Mouse (Mus musculus) kidney, adult 11 months (tissue): ENCODE results near the gene Il12rb1.

Source experiments
- DNase-seq: peaks from one replicate; pipeline ENCODE4 v3.0.0; 2022

Gene Il12rb1

GRCm38 (mm10) chr8:70774740-70775139 lies 33.5 kb upstream of the Il12rb1 start:
- no peak for DNase-seq

GRCm38 (mm10) chr8:70775227-70775626 lies 33.0 kb upstream of the Il12rb1 start:
- no peak for DNase-seq

- no peak for DNase-seq
These were observed 32.3 kb upstream of the Il12rb1 start for GRCm38 (mm10) chr8:70775851-70776495.

DNA sequence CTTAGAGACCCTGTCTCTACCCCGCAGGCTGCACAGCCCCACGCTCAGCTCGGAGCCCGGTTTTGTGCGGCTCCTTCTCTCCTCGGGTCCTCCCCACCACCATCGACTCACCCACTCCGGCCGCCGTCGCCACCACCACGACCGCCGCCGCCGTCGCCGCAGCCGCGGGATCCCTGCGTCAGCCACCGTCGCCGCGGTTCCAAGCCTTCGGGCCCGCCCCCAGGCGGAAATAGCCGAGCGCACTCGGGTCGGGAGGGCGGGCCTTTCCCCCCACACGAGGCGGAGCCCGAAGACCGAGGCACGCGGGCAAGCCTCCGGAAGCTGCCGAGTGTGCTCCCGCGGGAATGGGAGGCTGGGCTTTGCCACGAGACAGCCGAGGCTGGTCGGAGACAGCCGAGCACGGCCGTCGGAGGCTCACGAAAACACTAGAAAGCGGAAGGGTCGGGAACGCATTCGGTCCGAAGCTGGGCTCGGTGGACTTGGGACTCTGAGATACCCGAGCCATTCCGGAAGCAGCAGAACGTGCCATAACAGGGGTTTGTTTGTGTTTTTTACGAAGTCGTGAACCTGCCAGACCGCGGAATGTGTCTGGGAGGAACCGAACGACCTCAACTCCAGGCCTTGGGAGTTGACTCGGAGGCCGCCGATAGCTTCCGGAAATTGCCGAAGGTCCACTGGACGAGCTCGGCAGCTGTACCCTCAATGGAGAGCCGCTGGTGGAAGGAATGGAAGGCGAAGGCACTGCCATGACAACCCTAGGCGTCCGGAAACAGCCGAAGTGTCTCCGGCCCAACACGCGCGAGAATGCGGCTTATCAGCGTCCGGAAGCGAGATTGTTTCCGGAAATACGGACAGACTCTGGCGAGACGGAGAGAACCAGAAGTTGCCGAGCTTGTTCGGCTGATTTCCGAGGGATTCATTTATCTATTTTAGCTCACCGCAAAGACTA lies 31.5 kb upstream of the Il12rb1 start, which contains the start of gene Pik3r2:
Gene Pik3r2 (minus strand): TSS at position 218 of the 949 bp plus-strand sequence.
- DNase-seq, result peak; percentile 98

DNA sequence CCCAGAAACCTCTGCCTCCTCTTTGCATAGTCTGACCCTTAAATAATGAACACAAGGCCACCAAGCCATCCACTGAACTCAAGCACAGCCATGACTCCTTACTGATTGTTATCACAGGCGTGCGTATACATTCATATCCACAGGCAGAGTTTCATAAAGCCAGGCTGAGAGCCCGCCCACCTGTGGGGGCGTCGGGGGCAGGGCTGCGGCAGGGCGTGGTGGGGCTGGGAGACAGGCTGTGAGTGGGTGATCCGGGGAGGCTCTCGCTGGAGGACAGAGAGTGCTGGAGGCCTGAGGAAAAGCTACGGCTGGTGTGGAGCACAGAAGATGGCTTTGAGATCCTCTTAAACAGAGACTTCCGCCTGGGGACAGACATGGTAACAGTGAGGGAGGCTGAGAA lies 28.2 kb upstream of the Il12rb1 start:
- DNase-seq, result no peak

- no peak for DNase-seq
These were observed 21.8 kb upstream of the Il12rb1 start for GRCm38 (mm10) chr8:70786291-70787050.

DNA sequence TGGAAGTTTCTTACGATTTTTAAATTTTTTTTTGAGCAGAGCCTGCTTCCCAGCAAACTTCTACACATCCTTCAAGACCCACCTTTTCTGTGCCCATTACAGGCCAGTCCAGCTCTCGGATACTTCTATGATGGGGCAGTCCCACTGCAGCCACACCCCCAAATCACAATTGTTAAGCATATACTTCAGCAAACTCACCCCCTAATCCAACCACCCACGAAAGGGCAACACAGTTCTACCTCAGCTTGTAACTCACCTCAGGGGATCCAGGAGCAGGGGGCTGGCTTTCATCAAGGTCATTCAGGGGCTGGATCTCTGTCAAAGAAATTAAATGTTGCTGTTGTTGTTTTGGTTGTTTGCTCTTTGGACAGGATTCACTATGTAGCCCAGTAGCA lies 21.2 kb upstream of the Il12rb1 start:
- no peak for DNase-seq

DNA sequence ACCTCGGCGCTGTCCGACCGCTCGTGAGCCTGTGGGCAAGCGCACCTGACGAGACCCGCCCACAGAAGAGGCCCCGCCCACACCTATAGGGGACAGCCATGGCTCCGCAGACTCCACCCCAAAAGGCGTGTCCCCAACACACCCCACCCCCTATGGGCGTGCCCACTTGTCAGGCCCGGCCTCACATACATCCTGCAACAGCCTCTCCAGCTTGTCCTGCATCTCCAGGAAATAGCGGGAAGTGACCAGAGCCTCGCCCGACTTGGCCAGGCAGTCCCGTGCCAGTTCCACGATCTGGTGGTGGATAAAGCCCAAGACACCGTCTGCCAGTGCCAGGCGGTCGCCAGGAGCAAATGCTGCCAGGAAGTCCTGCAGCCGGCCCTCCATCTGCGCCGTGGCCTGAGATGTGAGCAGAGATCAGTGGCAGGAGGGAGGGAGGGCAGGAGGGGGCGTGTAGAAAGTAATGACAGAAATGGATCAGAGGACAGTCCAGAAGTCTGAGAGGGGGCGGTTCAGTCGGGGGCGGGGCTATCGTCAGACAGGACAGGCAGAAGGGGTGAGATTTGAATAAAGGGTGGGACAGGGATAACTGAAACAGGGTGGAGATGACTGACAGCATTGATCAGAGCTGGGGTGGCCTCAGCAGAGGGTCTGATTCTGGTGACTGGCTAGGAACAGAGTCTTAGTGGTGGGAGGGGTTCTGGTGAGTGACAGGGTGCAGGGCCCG lies 20.1 kb upstream of the Il12rb1 start:
- DNase-seq, result peak; percentile 43

- no peak for DNase-seq
These were observed 19.2 kb upstream of the Il12rb1 start for GRCm38 (mm10) chr8:70789046-70789445.

- DNase-seq, result no peak
These were observed 17.4 kb upstream of the Il12rb1 start for GRCm38 (mm10) chr8:70790846-70791245.

- peak; percentile 43 for DNase-seq
These were observed 17.0 kb upstream of the Il12rb1 start for GRCm38 (mm10) chr8:70791294-70791701.

DNA sequence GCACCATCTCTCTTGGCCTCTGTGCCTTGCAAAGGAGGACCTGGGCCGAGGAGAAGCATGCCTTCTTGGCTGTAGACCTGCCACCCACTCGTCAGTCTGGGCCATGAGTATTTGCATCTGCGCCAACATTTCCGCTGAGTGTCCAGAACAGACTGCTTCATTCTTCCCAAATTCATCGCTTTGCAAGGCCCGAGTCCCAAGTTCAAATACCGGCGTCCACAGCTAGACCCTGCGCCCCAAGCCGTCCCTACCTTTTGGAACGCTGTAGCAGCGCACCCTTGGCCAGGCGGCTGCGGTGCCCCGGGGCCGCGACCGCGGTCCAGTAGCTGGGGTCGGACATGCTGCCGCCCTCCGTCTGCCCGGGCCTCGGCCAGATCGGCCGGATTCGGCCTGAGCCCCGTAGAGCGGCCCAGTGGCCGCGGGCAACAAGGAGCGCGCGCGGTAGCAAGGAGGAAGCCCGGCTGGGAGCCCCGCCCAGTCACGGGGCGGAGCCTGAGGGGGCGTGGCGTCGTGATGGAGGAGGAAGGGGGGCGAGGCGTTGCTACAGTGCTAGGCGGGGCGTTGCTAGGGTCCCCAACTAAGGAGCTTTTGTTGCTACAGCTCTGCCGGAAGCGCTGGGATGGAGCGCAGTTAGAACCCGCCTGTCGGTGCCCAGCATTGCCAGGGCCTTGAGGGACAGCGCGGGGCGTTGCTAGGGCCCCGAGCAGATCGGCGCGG lies 16.1 kb upstream of the Il12rb1 start:
- DNase-seq, result peak; percentile 97

GRCm38 (mm10) chr8:70792700-70793099 lies 15.5 kb upstream of the Il12rb1 start:
- DNase-seq, result peak; percentile 97

DNA sequence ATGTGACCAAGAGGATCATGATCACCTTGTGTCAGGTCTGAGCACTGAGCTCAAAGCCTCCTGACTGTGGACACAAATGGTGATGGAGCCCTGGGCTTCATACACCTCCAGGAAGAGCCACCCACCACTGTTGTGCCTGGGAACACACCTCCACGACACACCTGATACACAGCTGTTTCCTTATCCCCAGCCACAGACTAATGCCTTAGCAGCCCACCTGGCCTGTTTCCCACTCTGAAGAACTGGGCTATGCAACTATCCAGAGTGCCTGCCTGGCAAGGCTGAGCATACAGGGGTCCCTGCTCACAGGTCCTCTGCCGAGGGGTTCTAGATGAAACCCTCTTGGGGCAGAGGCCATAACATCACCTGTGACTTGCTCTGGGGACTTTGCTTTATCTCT lies 14.0 kb upstream of the Il12rb1 start:
- no peak for DNase-seq

DNA sequence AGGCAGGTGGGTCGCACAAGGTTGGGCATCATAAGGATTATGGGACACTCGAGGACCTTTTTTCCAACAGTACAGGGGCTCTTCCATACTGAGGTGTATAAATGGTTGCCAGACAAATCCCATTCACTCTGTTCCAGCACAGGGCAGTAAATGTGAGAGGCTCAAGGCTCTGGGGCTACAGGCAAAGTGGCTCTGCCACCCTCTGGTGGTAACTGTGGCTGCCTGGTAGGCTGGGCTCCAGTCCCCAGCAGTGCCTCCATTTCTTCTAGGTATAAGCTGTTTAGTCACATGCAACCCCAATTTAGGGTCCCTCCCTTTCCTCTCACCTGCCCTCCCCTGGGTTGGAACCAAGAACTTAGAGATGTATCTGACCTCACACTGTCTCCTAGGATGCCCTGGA lies 12.9 kb upstream of the Il12rb1 start:
- no peak for DNase-seq

DNA sequence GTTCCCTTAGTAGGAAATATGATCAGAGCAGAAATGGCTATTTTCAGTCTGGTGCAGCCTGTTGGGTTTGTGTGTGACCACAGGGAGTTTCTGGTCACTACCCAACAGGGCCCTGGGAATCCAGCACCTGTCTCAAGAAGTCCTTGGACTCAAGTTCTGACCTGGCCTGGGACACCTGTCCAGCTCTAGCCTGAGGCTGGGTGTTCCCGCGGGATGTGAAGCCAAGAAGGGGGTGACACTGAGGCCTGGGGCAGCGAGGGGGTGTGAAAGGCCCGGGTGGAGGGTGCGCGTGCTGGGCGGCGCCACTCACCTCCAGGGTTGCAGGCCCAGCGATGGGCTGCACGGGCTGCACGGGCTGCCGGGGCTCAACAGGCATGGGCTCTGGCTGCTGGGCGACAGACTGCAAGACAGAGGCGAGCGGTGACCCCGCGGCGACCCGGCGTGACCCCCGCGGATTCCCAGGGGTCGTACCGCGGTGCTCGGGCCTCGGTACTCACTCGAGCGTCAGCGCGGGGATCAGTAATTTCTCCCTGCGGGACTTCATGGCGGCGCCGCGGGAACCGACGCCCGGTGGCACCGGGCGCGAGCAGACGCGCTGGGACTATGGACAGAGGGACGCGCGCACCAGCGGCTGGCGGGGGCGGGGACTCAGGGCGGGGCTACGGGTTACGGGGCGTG lies 11.7 kb upstream of the Il12rb1 start:
- no peak for DNase-seq

DNA sequence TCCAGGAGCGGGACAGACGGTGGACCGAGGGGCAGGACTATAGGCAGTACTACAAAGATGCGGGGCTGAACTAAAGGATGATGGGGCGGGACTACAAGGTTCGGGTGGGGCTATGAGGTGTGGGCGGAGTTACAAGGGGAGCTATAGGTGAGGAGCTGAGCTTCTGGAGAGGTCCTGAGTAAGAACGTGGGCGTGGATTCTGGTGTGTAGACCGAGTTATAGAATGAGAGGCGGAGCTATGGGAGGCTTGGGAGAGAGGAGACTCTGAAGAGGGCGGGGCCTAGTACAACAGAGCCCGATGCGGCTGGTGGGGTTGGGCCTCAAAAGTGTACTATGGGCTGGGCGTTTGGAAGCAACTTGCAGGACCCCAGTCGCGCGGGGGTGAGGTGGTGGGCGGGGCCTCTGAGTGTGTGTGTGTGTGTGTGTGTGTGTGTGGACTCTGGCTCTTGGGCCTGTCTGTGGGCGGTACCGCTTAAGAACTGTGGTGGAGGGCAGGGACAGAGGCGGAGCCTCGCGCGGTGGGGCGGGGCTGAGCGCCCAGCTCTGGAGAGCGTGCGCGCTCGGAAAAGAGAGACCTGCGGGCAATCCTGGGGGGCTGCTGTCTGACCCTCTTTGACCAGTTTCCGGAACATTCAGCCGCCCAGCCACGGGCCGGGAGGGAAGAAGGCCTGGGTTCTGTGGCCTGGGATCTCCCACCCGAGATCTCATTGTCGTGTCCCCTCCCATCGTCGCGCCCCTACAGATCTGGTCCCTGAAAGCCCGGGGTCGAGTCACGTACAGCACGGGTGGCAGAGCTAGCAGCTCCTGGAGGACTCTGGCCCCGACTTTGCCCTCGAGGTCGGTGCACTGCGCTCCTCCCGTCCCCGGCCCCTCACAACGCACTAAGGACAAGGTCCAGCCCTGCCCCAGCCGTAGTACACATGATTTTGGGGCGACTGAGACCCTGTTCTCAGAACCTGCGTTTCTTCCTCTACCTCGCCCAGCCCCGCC lies 10.9 kb upstream of the Il12rb1 start:
- peak; percentile 94 for DNase-seq

GRCm38 (mm10) chr8:70798281-70798680 lies 10.0 kb upstream of the Il12rb1 start:
- peak; percentile 62 for DNase-seq

DNA sequence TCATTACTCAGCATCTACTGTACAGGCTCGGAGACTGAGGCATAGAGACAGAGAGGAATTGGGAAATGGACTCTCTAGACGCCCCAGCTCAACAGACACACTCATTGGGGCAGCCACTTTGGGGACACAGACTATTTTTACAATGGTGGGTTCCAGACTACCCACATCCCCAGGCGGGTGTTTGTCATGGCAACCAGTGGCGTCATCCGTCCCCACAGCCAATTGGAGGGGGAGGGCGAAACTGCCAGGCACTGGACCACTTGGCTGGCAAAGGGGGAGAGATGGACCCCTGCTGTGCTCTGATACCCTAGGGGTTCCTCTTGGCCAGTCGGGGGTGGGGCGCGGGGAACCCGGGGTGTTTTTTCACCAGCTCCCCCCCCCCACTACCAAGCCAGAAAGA lies 7.6 kb upstream of the Il12rb1 start:
- no peak for DNase-seq

GRCm38 (mm10) chr8:70801156-70801555 lies 7.1 kb upstream of the Il12rb1 start:
- DNase-seq, result no peak
